Mouse (Mus musculus): ENCODE data around the gene B3galt1. TPM values are rescaled to one million over a fixed set of nuclear protein-coding genes. Genes with fewer than 3 reads are reported as not detected.

Gene B3galt1
- polyA plus RNA-seq, 1 experiment: not detected

DNA sequence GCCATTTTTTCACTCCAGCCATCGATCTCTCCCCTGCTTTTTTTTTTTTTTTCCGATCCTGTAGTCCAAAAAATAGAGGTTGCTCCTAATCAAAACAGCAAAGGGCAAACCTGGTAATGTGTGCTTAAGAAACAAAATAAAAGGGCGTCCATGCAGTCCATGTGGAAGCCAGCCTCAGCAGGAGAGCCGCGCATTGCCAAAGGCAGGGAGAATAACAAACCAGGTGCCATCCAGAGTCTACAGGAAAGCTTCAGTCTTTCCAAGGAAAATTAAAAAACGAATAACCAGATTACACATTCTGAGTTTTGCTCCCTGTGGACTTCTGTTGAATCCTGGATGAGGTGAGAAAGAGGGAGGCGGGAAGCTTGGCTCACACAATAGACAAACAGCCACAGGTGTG, 405.4 kb downstream of the B3galt1 start:
- no peak for TF ChIP-seq GATA1 (IDR thresholded peaks at IDR 0.05; ENCODE audit: low read length)

DNA sequence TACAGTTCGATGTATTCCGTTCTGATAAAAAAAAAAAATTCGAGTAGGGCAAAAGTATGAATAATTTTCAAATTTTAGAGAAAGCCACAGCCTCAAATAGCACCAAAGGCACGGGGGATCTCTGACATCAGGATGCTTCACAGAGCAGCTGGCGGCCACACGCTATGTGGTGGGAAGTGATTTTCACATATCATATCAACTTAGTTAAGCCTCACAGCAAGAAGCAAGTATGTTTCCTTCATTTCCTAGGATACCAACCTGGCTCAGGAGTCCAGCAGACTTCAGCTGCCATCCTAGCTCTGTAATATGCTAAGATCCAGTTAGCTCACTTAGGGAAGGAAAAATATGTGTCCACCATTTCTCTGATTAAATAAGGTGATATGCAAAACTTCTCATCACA, 405.9 kb downstream of the B3galt1 start:
- TF ChIP-seq GATA1 (IDR thresholded peaks at IDR 0.05; ENCODE audit: low read length): no peak

DNA sequence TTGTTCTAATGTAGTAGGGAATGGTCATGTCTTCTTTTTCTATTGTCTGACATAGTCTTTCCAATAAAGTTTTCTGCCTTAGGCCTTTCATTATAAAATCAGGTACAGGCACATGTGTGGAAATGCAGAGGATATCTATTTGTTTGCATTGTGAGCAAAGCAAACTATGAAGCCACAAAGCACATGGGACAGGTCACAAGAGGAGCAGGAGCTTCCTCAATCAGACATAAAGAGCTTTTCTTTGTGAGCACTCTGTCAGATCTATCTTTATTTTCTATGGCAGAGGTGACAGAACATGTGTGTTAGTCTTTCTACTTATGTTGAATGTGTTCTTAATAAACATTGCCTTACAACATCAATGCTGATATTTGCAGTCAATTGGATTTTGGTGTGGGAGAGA, 410.1 kb downstream of the B3galt1 start:
- TF ChIP-seq GATA1 (IDR thresholded peaks at IDR 0.05; ENCODE audit: low read length): no peak

- no peak for TF ChIP-seq GATA1 (IDR thresholded peaks at IDR 0.05; ENCODE audit: low read length)
Observed at GRCm38 (mm10) chr2:67976488-67976887, 410.8 kb downstream of the B3galt1 start.

DNA sequence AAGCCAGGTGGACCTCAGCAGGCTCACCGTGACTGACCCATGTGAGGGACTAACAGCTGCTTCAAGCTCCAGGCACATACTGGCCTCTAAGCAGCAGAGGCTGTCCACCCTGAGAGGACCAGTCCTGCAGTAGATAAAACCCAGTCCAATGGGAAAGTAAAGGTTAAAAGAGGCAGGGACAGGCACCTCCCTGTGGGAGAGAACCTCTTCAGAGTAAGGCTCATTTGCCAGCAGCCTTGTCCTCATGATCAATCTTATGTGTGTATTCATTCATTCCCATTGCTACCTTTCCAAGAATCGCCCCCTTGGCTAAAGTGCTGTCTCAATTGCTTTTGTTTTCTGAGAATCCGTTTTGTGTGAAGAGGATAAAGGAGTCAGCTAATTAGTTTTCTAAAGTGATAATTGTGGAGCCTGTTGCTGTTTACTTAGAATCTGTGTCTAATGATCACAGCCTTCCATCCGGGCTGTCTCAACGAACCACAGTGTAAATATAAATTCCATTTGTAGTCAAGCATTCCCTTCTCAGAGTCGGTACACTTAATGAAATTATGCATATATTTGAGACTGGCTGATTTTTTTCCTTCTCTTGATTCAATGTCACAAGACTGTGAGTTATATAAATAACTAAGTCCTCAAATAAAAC, 412.1 kb downstream of the B3galt1 start:
- no peak for TF ChIP-seq GATA1 (IDR thresholded peaks at IDR 0.05; ENCODE audit: low read length)

DNA sequence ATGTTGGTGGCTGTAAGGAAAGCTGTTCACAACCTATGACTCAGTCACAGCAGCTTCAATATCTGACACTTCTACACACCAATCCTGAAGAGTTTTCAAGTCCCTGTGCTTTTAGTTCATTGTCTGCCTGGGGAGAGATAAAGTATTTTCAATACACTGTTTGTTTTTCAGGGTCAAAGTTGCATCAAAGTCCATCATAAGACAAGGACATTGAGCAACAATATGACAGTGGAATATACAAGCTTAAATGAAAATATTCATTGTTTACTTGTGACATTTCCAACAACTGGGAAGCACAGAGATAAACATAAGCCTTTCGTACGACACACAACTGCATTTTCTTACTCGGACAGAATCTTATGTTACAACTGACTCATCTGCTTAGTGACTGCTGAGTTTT, 417.9 kb downstream of the B3galt1 start:
- no peak for TF ChIP-seq GATA1 (IDR thresholded peaks at IDR 0.05; ENCODE audit: low read length)

DNA sequence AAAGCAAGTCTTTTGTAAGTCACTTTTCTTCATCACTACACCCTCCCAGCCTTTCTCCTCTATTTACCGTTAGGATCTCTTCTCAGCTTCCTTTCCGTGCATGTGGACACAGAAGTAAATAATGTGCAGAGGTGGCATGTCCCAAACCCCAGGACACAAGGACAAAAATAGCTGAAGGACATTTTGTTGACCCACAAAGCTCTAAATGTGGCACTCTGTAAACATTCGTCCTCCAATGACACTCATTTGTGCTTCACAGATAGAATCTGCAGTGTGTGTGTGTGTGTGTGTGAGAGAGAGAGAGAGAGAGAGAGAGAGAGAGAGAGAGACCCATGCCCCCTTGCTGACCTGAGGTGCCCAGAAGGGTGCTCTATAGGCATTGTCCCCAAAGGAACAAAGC, 419.5 kb downstream of the B3galt1 start:
- no peak for TF ChIP-seq GATA1 (IDR thresholded peaks at IDR 0.05; ENCODE audit: low read length)

DNA sequence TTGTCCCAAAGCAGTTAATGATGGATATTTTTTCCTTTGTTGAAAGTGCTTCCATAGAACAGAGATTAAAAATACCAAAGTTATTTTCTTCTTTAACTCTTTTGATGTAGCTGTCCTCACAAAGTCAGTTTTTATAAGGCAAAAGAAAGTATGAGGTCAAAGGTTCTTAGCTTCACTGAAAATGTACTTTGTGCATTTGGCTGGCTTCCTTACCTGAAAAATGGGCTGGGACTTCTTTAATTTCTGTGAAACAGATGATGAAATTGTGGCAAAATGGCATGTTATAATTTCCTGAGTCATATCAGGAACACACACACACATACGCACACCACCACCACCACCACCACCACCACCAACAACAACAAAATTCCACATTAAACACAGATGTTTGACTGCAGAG, 427.8 kb downstream of the B3galt1 start:
- no peak for TF ChIP-seq GATA1 (IDR thresholded peaks at IDR 0.05; ENCODE audit: low read length)

DNA sequence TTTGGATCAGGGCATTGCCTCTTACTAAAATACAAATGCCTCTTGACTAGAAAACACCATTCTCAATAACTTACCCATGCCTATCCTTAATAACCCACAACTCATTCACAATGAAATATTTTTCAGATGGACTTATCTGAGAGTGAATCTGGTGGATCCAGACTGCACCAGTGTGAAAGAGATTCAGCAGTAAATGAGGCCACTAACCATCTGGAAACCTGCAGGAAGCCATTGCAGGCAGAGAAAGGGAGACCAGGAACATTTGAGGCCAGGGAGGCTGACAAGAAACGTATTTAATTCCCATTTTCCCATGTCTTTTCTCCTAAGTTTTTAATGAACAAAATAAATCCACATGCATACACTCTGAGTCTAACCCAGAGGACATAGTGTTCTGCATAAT, 437.4 kb downstream of the B3galt1 start:
- TF ChIP-seq GATA1 (IDR thresholded peaks at IDR 0.05; ENCODE audit: low read length): no peak

- TF ChIP-seq GATA1 (IDR thresholded peaks at IDR 0.05; ENCODE audit: low read length): no peak
Observed at GRCm38 (mm10) chr2:68005210-68005609, 439.5 kb downstream of the B3galt1 start.

GRCm38 (mm10) chr2:68005711-68006110, 440.0 kb downstream of the B3galt1 start:
- TF ChIP-seq GATA1 (IDR thresholded peaks at IDR 0.05; ENCODE audit: low read length): no peak

- no peak for TF ChIP-seq GATA1 (IDR thresholded peaks at IDR 0.05; ENCODE audit: low read length)
Observed at GRCm38 (mm10) chr2:68011336-68011735, 445.7 kb downstream of the B3galt1 start.

DNA sequence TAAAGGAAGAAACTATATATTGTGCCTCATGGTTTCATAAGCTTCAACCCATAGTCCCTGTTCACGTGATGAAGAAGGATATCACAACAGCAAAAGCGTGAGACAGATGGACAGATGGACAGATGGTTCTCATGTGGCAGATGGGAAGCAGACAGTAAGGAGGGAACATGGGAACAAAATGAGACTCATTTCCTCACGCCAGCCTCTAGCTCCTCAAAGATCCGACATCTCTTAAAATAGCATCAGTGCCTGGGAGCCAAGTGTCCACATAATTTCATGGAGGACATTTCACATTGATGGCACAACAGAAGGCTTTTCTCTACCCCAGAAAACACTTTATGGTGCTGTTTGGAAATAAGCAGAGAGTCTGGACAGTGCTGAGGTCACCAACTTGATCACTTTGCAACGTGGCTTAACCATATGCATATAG, 454.6 kb downstream of the B3galt1 start:
- no peak for TF ChIP-seq GATA1 (IDR thresholded peaks at IDR 0.05; ENCODE audit: low read length)

DNA sequence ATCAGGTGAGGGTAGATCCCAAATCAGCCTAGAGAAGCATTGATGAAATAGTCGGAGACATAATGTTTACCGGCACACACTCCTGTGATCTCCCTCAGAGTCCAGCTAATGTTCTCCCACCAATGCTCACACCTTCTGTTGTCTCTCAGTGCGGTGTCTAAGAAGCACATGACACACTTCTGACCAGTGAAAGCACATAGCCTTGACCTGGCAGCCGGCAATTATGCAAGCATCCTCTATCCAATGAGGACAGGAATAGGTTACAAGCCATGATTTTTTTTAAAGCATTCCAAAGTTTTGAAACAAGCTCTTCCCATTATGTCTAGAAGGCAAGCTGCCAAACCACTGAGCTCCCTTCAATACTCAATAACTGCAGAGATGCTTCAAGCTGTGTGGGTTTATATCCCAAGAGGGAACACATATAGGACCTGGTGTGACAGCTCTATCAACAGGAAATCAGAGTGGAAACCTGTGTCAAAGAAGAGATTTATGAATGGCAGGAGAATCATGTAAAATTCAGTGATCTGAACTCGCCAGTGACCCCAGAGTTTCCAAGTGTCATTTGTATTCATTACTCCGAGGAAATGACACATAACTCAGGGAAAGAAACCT, 456.0 kb downstream of the B3galt1 start:
- TF ChIP-seq GATA1 (IDR thresholded peaks at IDR 0.05; ENCODE audit: low read length): no peak

GRCm38 (mm10) chr2:68028811-68029210, 463.1 kb downstream of the B3galt1 start:
- TF ChIP-seq GATA1 (IDR thresholded peaks at IDR 0.05; ENCODE audit: low read length): no peak

GRCm38 (mm10) chr2:68034711-68035110, 469.0 kb downstream of the B3galt1 start:
- TF ChIP-seq GATA1 (IDR thresholded peaks at IDR 0.05; ENCODE audit: low read length): no peak

DNA sequence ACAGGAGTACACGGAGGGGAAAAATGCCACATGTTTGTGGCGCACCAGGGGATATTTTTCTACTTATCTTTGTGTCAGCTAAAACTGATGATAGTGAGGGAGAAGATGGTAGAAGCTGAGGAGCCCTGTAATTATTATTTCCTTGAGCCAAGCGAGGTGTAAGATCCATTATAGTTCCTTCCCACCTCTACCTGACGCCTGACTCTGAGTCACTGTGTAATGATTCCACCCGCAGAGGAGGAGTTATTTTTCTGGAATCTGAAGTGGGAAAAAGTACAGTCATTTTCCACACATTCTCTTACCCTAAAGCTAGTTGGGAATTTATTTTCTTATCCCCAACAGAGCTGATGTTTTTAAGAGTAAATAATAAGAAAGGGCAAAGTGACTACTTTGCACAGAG, 475.1 kb downstream of the B3galt1 start:
- TF ChIP-seq GATA1 (IDR thresholded peaks at IDR 0.05; ENCODE audit: low read length): no peak

All from G1E-ER4 (cell line).